Mouse (Mus musculus): ENCODE data around the gene Olfr96. TPM values are rescaled to one million over a fixed set of nuclear protein-coding genes. Genes with fewer than 3 reads are reported as not detected.
A peak's percentile ranks its signal among the peaks of the same experiment; 100 is the strongest.

Gene Olfr96
- not detected in 2 replicates for polyA plus RNA-seq (2016; fragmentation: Nextera tagmentation; extraction: Ambion mirVana)

GRCm38 (mm10) chr17:37219846-37220245 lies at the start of gene Olfr96:
TSS of gene Olfr96 (plus strand) at chr17:37220146.
- Histone ChIP-seq H3K27ac (no peak within 1 kb of the TSS), H3K4me3 (no peak within 1 kb of the TSS), H3K36me3 (no peaks in the 10 kb centered on the region), H3K9ac (no peak within 1 kb of the TSS), H3K4me2 (replicated peaks) (no peak within 1 kb of the TSS), H3K27me3 (replicated peaks) (no peaks in the 10 kb centered on the region), H3K9me3 (peaks cover 5% of the 10 kb centered on the region; the same call in 1 of the 2 replicates), H3K4me1 (no peaks in the 10 kb centered on the region)
- 71% methylated on average over 4 of the region's 4 CpGs for WGBS
- no peak for ATAC-seq (ENCODE audit: low FRiP score, low read depth)

GRCm38 (mm10) chr17:37185474-37185873 lies 34.5 kb upstream of the Olfr96 start:
- 51% methylated on average over 6 of the region's 6 CpGs for WGBS
- Histone ChIP-seq H3K4me1 (no peaks in the 10 kb centered on the region), H3K4me2 (replicated peaks) (no peak overlapping the region), H3K27ac (no peak overlapping the region), H3K27me3 (replicated peaks) (no peaks in the 10 kb centered on the region), H3K36me3 (no peaks in the 10 kb centered on the region), H3K9ac (no peak overlapping the region), H3K9me3 (no peaks in the 10 kb centered on the region), H3K4me3 (no peak overlapping the region)
- ATAC-seq (ENCODE audit: low FRiP score, low read depth), result no peak

- Histone ChIP-seq H3K4me3 (no peak overlapping the region), H3K27me3 (replicated peaks) (0 out of 2 replicates have a peak, but pooled peaks cover 7% of the 10 kb centered on the region), H3K9me3 (no peaks in the 10 kb centered on the region), H3K9ac (no peak overlapping the region), H3K36me3 (no peaks in the 10 kb centered on the region), H3K4me1 (no peaks in the 10 kb centered on the region), H3K4me2 (replicated peaks) (no peak overlapping the region), H3K27ac (no peak overlapping the region)
- WGBS, result 58% methylated on average over 2 of the region's 2 CpGs
- no peak for ATAC-seq (ENCODE audit: low FRiP score, low read depth)
These were observed 29.2 kb upstream of the Olfr96 start for GRCm38 (mm10) chr17:37190711-37191110.

GRCm38 (mm10) chr17:37193032-37193431 lies 26.9 kb upstream of the Olfr96 start:
- H3K4me3 ChIP-seq, result no peak overlapping the region
- no peak overlapping the region for H3K27ac ChIP-seq
- no peaks in the 10 kb centered on the region for H3K9me3 ChIP-seq
- no peaks in the 10 kb centered on the region for H3K36me3 ChIP-seq
- H3K9ac ChIP-seq, result no peak overlapping the region
- no peak overlapping the region for H3K4me2 ChIP-seq (replicated peaks)
- no peak for ATAC-seq (ENCODE audit: low FRiP score, low read depth)
- peaks cover 8% of the 10 kb centered on the region; the same call in 1 of the 2 replicates for H3K4me1 ChIP-seq
- H3K27me3 ChIP-seq (replicated peaks), result peaks cover 24% of the 10 kb centered on the region

- no peak for ATAC-seq (ENCODE audit: low FRiP score, low read depth)
- WGBS, result 79% methylated on average over 2 of the region's 2 CpGs
- Histone ChIP-seq H3K4me3 (no peak within 1 kb of the TSS), H3K4me2 (replicated peaks) (no peak within 1 kb of the TSS), H3K4me1 (peaks cover 8% of the 10 kb centered on the region; the same call in 1 of the 2 replicates), H3K9me3 (no peaks in the 10 kb centered on the region), H3K27me3 (replicated peaks) (peaks cover 30% of the 10 kb centered on the region), H3K9ac (no peak within 1 kb of the TSS), H3K36me3 (no peaks in the 10 kb centered on the region), H3K27ac (no peak within 1 kb of the TSS)
These were observed 26.3 kb upstream of the Olfr96 start, which contains the start of gene Ubd for GRCm38 (mm10) chr17:37193656-37194055. TSS of gene Ubd (plus strand) at chr17:37193892.

- no peak for ATAC-seq (ENCODE audit: low FRiP score, low read depth)
- H3K9ac ChIP-seq, result no peak overlapping the region
- H3K4me3 ChIP-seq, result no peak overlapping the region
- no peaks in the 10 kb centered on the region for H3K9me3 ChIP-seq
- H3K4me1 ChIP-seq, result peaks cover 8% of the 10 kb centered on the region; the same call in 1 of the 2 replicates
- 83% methylated on average over 5 of the region's 5 CpGs for WGBS
- H3K27me3 ChIP-seq (replicated peaks), result peaks cover 30% of the 10 kb centered on the region
- no peak overlapping the region for H3K27ac ChIP-seq
- H3K4me2 ChIP-seq (replicated peaks), result no peak overlapping the region
- no peaks in the 10 kb centered on the region for H3K36me3 ChIP-seq
These were observed 25.2 kb upstream of the Olfr96 start for GRCm38 (mm10) chr17:37194782-37195181.

- peak overlapping the region; percentile 57 for H3K4me3 ChIP-seq
- H3K9ac ChIP-seq, result peak overlapping the region; percentile 49
- H3K4me1 ChIP-seq, result peaks cover 8% of the 10 kb centered on the region; the same call in 1 of the 2 replicates
- peak; percentile 88 for ATAC-seq (ENCODE audit: low FRiP score, low read depth)
- no peaks in the 10 kb centered on the region for H3K36me3 ChIP-seq
- peak overlapping the region; percentile 95 for H3K4me2 ChIP-seq (replicated peaks)
- under 1% methylated on average over 77 of the region's 77 CpGs for WGBS
- H3K9me3 ChIP-seq, result no peaks in the 10 kb centered on the region
- peaks cover 30% of the 10 kb centered on the region for H3K27me3 ChIP-seq (replicated peaks)
- no peak overlapping the region for H3K27ac ChIP-seq
These were observed 22.9 kb upstream of the Olfr96 start for GRCm38 (mm10) chr17:37196845-37197724.

GRCm38 (mm10) chr17:37200894-37201293 lies 19.1 kb upstream of the Olfr96 start, which contains the start of gene Olfr94:
TSS of gene Olfr94 (minus strand) at chr17:37200994.
- H3K27ac ChIP-seq, result no peak within 1 kb of the TSS
- H3K9me3 ChIP-seq, result no peaks in the 10 kb centered on the region
- H3K4me1 ChIP-seq, result peaks cover 8% of the 10 kb centered on the region; the same call in 1 of the 2 replicates
- no peak within 1 kb of the TSS for H3K9ac ChIP-seq
- H3K27me3 ChIP-seq (replicated peaks), result peaks cover 23% of the 10 kb centered on the region
- no peak within 1 kb of the TSS for H3K4me3 ChIP-seq
- no peaks in the 10 kb centered on the region for H3K36me3 ChIP-seq
- ATAC-seq (ENCODE audit: low FRiP score, low read depth), result no peak
- no peak within 1 kb of the TSS for H3K4me2 ChIP-seq (replicated peaks)
- WGBS, result 77% methylated on average over 2 of the region's 2 CpGs

- Histone ChIP-seq H3K27me3 (replicated peaks) (peaks cover 3% of the 10 kb centered on the region), H3K36me3 (no peaks in the 10 kb centered on the region), H3K9ac (no peak overlapping the region), H3K4me2 (replicated peaks) (no peak overlapping the region), H3K9me3 (no peaks in the 10 kb centered on the region), H3K4me3 (no peak overlapping the region), H3K27ac (no peak overlapping the region), H3K4me1 (no peaks in the 10 kb centered on the region)
- ATAC-seq (ENCODE audit: low FRiP score, low read depth), result peak; percentile 65; the same call in 1 of the 2 replicates
- 1% methylated on average over 4 of the region's 4 CpGs for WGBS
These were observed 16.6 kb upstream of the Olfr96 start for GRCm38 (mm10) chr17:37203206-37203916.

- H3K4me2 ChIP-seq (replicated peaks), result no peak overlapping the region
- H3K9ac ChIP-seq, result no peak overlapping the region
- no peak overlapping the region for H3K27ac ChIP-seq
- 0 out of 2 replicates have a peak, but pooled peaks have one; percentile 37 for ATAC-seq (ENCODE audit: low FRiP score, low read depth)
- 30% methylated on average over 3 of the region's 3 CpGs for WGBS
- no peaks in the 10 kb centered on the region for H3K9me3 ChIP-seq
- H3K4me1 ChIP-seq, result no peaks in the 10 kb centered on the region
- no peak overlapping the region for H3K4me3 ChIP-seq
- no peaks in the 10 kb centered on the region for H3K36me3 ChIP-seq
- no peaks in the 10 kb centered on the region for H3K27me3 ChIP-seq (replicated peaks)
These were observed 16.1 kb upstream of the Olfr96 start for GRCm38 (mm10) chr17:37203917-37204236.

GRCm38 (mm10) chr17:37210884-37211768 lies 8.8 kb upstream of the Olfr96 start:
- Histone ChIP-seq H3K4me2 (replicated peaks) (peak overlapping the region; percentile 56), H3K27me3 (replicated peaks) (peaks cover 12% of the 10 kb centered on the region), H3K4me1 (no peaks in the 10 kb centered on the region), H3K4me3 (peak overlapping the region; percentile 28), H3K36me3 (no peaks in the 10 kb centered on the region), H3K27ac (no peak overlapping the region), H3K9me3 (no peaks in the 10 kb centered on the region), H3K9ac (0 out of 2 replicates have a peak overlapping the region, but pooled peaks have one; percentile 27)
- 20% methylated on average over 40 of the region's 40 CpGs for WGBS
- peak; percentile 76 for ATAC-seq (ENCODE audit: low FRiP score, low read depth)

Data from neural tube, embryonic 12.5 days (tissue).